Mouse (Mus musculus): Measurements from ENCODE around the gene Rrp1b.
"Not testable (repeated sequence)": the region's sequence is repeated elsewhere in the genome, so short reads cannot be mapped to it uniquely, and the experiment has no call there.

The Rrp1b gene

GRCm38 (mm10) chr17:32075164-32075563 is 39.3 kb downstream of the Rrp1b start:
- peak; percentile 50 for DNase-seq (ENCODE audit: extremely low read depth, insufficient read length, low spot score)

GRCm38 (mm10) chr17:32083351-32083750 is 47.5 kb downstream of the Rrp1b start:
- no peak for DNase-seq (ENCODE audit: extremely low read depth, insufficient read length, low spot score)

- no peak for DNase-seq (ENCODE audit: extremely low read depth, insufficient read length, low spot score)
Measured at GRCm38 (mm10) chr17:32087069-32087468, 51.2 kb downstream of the Rrp1b start.

GRCm38 (mm10) chr17:32091032-32091363 is 55.1 kb downstream of the Rrp1b start:
- no peak for DNase-seq (ENCODE audit: extremely low read depth, insufficient read length, low spot score)

DNA sequence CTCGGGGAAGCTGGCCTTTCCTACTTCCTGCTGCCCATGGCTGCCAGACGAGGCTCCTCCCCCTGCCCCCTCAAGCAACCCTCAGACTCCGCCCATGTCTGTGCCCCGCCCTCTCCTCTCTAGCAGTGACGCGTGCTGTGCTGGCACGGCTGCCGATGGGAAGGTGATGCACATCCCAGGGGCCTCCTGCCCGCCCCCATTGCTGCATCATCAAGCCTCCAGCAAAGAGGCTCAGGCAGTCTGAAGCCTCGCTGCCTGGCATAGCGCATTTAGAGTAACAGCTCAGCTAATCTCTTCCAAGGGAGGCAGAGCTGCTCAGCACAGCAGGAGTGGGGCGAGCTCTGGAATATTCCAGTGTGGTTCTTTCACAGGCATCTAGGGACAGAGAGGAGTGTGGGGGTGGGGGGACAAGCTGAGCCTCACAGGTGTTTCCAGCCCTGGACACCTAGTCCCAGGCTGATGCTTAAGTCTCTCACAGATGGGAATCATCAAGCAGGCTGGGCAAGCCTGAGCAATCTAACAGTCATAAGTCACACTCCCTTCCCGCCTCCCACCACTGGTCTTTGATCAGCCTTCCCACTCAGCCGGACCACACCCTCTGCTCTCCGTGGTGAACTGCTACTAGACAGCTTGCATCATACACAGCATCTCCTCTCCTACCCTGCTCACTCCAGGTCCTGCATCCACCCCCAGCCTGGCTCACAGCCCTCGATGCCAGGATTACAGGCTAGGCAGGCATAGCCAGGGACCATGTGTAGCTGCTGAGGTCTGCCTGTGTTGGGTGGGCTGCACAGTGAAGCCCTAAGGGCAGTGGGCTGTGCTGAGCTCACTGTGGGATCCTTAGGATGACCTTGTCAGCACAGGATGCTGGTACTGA is 55.7 kb downstream of the Rrp1b start:
- peak; percentile 91 for DNase-seq (ENCODE audit: extremely low read depth, insufficient read length, low spot score)

DNA sequence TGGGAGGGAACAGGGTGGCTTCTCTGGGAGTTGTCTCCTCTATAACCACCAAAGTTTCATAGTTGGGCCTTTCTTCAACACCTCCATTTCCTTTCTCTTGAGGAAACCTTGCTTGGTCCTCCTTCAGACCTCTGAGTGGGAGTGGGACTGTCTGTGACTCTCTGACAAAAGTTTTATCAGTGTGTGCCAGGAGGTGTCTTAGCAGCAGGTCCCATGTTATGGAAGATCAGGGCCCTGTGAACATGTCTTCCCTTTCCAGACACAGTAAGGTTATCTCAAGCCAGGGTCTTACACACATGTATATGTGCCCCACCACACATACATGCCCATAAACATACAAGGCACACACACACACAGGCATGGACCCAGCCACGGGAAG is 56.3 kb downstream of the Rrp1b start:
- DNase-seq (ENCODE audit: extremely low read depth, insufficient read length, low spot score): no peak

DNA sequence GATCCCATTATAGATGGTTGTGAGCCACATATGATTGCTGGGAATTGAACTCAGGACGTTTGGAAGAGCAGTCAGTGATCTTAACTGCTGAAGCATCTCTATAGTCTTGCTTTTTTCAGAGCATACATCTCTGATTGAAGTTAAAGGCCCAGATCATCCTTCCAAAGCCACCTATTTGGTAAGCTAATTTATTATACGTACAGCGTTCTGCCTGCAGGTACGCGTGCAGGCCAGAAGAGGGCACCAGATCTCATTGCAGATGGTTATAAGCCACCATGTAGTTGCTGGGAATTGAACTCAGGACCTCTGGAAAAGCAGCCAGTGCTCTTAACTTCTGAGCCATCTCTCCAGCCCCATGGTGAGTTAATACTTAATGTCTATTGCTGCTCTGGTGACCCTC is 57.0 kb downstream of the Rrp1b start:
- DNase-seq (ENCODE audit: extremely low read depth, insufficient read length, low spot score): no peak

DNA sequence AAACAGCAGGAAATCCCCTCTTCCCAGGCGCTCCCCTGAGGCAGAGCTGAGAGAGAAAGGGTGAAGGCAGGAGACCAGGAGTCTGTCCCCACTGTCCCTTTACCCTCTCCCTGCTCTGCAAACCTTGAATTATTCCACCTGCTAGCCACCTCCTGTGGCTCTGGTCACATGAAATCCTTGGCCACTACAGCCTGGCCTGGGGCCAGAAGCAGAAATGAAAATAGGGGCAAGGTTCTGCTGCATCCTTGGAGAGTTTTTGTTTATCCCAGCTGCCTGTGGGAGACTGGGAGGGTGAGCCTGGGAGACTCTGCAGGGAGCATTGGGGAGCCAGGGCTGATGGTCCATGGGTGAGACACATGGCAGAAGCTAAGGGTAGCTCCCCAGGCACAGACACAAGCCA is 61.8 kb downstream of the Rrp1b start:
- no peak for DNase-seq (ENCODE audit: extremely low read depth, insufficient read length, low spot score)

DNA sequence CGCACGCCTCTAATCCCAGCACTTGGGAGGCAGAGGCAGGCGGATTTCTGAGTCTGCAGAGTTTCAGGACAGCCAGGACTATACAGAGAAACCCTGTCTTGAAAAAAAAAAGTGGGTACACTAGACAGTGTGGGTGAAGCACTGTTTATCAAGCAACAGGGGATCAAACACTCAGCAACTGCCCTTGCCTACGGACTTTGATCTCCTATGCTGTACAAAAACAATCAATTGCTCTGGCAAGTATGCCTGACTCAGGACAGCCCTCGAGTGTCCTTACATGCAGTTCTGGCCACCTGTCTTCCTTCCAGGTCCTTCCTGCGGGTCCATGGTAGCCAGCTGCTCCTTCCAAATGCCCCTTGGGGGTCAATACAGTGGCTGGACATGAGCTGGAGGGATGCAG is 63.0 kb downstream of the Rrp1b start:
- DNase-seq (ENCODE audit: extremely low read depth, insufficient read length, low spot score): not testable (repeated sequence)

DNA sequence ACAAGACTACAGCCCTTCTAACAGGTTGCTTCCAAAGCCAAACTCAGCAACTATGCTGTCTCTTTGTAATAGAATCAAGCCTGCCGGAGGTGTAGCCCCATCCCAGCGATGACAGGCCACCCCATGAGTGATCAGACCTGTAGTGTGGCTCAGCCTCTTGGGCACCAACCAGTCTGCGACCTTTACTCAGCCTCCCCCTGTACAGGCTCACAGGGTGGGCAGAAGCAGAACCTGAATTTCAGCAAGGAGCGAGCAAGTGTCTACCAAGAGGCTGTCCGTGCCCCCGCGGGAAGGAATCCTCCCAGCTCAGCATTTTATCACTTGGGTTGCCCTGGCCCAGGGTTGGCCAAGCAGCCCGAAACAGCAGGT is 63.7 kb downstream of the Rrp1b start:
- no peak for DNase-seq (ENCODE audit: extremely low read depth, insufficient read length, low spot score)

DNA sequence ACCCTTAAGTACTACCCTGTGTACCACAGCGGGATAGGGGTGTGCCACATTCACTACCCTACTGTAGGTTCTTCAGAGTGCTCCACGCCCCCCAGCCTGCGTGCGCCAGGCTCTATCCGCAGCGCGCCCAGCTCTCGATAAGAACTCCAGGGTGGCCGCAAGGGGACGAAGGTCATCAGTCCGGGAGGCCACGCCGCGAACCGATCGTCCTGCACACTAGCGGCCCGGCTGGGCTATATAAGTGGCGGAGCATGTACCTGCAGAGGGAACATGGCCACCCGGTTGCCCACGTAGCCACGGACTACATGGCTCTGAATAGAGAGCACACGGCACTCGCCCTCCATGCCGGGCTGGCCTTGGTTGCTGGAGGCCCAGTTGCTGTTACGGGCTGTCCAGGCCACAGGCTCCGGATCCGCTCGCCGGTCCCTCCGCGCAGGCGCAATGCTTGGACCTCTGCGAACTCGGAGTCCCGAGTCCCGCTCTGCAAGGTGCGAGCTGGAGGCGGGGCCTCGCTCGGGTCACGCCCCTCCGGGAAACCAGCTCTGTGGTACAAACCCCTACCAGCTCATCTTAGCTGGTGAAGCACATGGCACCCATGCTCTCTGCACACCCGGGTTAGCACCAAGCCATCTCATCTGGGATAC is 64.2 kb downstream of the Rrp1b start:
- DNase-seq (ENCODE audit: extremely low read depth, insufficient read length, low spot score): no peak

DNA sequence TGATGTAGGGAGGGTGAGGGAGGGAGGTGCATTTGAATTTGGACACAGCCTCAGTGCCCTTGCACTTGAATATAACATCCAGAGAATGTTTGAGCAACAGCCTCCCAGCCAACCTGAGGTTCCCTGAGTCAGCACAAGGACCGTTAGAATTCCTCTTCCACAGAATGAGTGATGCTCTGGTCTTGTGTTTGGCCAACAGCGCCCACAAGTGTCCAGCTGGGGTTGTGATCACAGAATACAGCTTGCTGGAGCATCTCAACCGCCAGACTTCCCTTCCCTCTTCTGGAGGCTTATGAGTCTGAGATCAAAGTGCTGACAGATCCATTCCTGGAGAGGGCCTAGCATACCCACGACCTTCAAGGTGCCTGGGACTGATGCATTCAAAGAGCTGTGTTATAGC is 67.2 kb downstream of the Rrp1b start:
- no peak for DNase-seq (ENCODE audit: extremely low read depth, insufficient read length, low spot score)

GRCm38 (mm10) chr17:32106358-32106757 is 70.5 kb downstream of the Rrp1b start:
- no peak for DNase-seq (ENCODE audit: extremely low read depth, insufficient read length, low spot score)

- DNase-seq (ENCODE audit: extremely low read depth, insufficient read length, low spot score): no peak
Measured at GRCm38 (mm10) chr17:32107877-32108276, 72.0 kb downstream of the Rrp1b start.

- DNase-seq (ENCODE audit: extremely low read depth, insufficient read length, low spot score): not testable (repeated sequence)
Measured at GRCm38 (mm10) chr17:32108320-32109011, 72.6 kb downstream of the Rrp1b start.

DNA sequence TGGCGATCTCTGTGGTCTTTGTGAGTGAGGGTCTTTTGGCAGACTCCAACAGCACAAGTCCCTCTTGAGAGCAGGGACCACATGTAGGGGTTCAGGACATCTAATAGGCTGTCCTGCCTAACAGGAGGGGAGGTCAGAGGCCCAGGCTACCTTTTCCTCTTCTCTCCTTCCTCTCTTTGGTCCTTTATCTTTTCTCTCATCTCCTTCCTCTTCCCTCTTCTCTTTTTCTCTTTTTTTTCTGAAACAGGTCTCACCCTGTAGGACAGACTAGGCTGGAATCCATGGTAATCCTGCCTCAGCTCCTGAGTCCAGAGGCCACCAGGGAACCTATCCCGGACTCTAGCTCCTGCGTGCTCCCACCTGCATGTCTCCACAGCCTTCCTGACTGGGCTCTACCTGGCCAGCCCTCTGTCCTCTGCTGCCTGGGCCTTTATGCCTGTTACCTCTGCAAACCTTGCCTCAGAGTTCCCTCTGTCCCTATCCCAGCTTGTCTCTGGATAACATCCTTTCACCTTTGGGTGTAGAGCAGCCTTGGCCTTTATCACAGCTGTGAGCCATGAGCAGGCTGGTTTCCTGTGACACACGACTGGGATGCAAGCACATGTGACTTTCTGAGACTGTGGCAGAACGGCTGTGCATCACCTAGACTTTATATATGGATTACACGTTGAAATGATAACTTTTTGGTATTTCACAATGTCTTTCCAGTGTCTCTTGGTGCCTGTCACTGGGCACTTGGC is 73.5 kb downstream of the Rrp1b start:
- no peak for DNase-seq (ENCODE audit: extremely low read depth, insufficient read length, low spot score)

GRCm38 (mm10) chr17:32110424-32110823 is 74.5 kb downstream of the Rrp1b start:
- DNase-seq (ENCODE audit: extremely low read depth, insufficient read length, low spot score): peak; percentile 29

DNA sequence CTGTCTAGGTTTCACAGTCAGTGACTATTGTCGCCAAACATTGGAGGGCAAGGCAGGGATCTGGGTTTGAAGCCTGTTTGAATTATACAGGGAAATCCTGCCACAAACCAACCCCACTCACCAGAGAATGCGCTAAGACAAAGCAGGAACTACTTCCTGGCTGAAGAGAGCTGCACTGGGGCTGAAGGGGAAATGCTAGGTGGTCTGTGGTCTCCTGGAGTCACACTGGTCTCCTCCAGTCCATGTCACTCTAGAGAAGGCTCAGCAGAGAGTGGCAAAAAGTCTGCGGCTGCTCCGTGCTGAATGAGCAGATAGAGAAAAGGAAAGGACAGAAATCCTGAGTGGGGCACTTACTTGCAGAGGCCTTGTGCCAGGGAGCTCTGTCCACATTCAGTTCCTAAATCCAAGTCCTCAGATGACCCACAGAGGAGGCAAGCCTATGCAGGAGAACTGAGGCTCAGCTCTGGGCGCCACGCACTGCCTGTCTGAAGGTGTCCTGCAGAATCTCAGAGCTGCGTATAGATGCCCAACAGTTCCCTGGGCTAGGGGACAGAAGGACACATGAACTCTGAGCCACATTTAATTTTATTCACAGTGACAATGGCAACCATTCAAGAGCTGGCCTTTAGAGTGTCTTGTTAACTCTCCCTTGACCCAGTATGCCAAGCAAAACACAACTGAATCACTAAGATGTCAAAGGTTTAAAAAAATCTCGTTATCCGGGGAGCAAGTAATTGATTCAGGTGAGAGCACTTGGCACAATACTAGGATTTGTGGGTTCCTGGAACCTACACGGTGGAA is 75.3 kb downstream of the Rrp1b start:
- no peak for DNase-seq (ENCODE audit: extremely low read depth, insufficient read length, low spot score)

Data from 3134 (cell line).